ENCODE assay signal across 8 mouse cellular contexts in genomic region chr13:102958273-102959270, GRCm38 (mm10).
DNase-seq lines count a peak whose midpoint lies in the region; ATAC-seq and TF ChIP-seq lines count a peak whose summit lies in the region.

No protein-coding gene starts in this region.

- peak overlapping the region; percentile 67 for H3K4me3 ChIP-seq in layer of hippocampus, adult 2 months
- H3K4me3 ChIP-seq in embryonic facial prominence, embryonic 15.5 days (replicated peaks), result peak overlapping the region; percentile 27
- H3K4me3 ChIP-seq in intestine, postnatal 0 days (ENCODE audit: low read depth, low read length), result peak overlapping the region; percentile 20; the same call in 1 of the 2 replicates
- H3K4me3 ChIP-seq in olfactory bulb, adult 2 months (ENCODE audit: insufficient read depth, low read depth, low read length), result peak overlapping the region; percentile 62

- peaks cover 9% of the 10 kb centered on the region; the same call in 1 of the 2 replicates for H3K4me1 ChIP-seq in embryonic facial prominence, embryonic 15.5 days
- H3K4me1 ChIP-seq in intestine, postnatal 0 days (replicated peaks; ENCODE audit: control insufficient read depth, insufficient read depth, low read length), result no peaks in the 10 kb centered on the region
- peaks cover 2% of the 10 kb centered on the region; the same call in 1 of the 2 replicates for H3K4me1 ChIP-seq in olfactory bulb, adult 2 months (ENCODE audit: control insufficient read depth, insufficient read depth, low read length)

- TF ChIP-seq CTCF in layer of hippocampus, adult 2 months (conservative IDR thresholded peaks at IDR 0.05), result no peak
- no peak for TF ChIP-seq CTCF in intestine, postnatal 0 days (IDR thresholded peaks at IDR 0.05; ENCODE audit: low read depth)
- no peak for TF ChIP-seq CTCF in olfactory bulb, adult 2 months (IDR thresholded peaks at IDR 0.05; ENCODE audit: insufficient read depth, low read depth, low read length)

- no peaks in the 10 kb centered on the region for H3K9me3 ChIP-seq in embryonic facial prominence, embryonic 15.5 days (replicated peaks)
- H3K9me3 ChIP-seq in intestine, postnatal 0 days (ENCODE audit: control insufficient read depth), result no peaks in the 10 kb centered on the region

- no peak for DNase-seq in layer of hippocampus, adult 2 months (ENCODE audit: low spot score in 2 of 2)
- no peak for DNase-seq in layer of hippocampus, adult 18-20 months (ENCODE audit: low spot score in 2 of 2)
- DNase-seq in thymus, postnatal 25 days, result no peak
- DNase-seq in urinary bladder, adult 18-20 months (ENCODE audit: low spot score in 2 of 2), result no peak
- no peak for DNase-seq in yolk sac, embryonic 10.5 days (ENCODE audit: low spot score)

- peak overlapping the region; percentile 49 for H3K4me2 ChIP-seq in embryonic facial prominence, embryonic 15.5 days (replicated peaks)
- H3K4me2 ChIP-seq in intestine, postnatal 0 days (replicated peaks; ENCODE audit: low read depth), result peak overlapping the region; percentile 51

- no peaks in the 10 kb centered on the region for H3K27me3 ChIP-seq in embryonic facial prominence, embryonic 15.5 days
- H3K27me3 ChIP-seq in intestine, postnatal 0 days (replicated peaks; ENCODE audit: control insufficient read depth, insufficient read depth, low read length), result no peaks in the 10 kb centered on the region

- no peak overlapping the region for H3K9ac ChIP-seq in embryonic facial prominence, embryonic 15.5 days
- no peak overlapping the region for H3K9ac ChIP-seq in intestine, postnatal 0 days (ENCODE audit: low read depth, low read length)

- H3K36me3 ChIP-seq in embryonic facial prominence, embryonic 15.5 days, result no peaks in the 10 kb centered on the region
- H3K36me3 ChIP-seq in intestine, postnatal 0 days (ENCODE audit: control insufficient read depth, insufficient read depth), result no peaks in the 10 kb centered on the region

- no peak for TF ChIP-seq POLR2A in olfactory bulb, adult 2 months (IDR thresholded peaks at IDR 0.05; ENCODE audit: insufficient read depth, low read depth, low read length)

- no peak for ATAC-seq in embryonic facial prominence, embryonic 15.5 days (ENCODE audit: insufficient number of reproducible peaks, low FRiP score, low TSS enrichment, low read depth)
- no peak for ATAC-seq in intestine, postnatal 0 days

- WGBS in embryonic facial prominence, embryonic 15.5 days, result 47% methylated on average over 19 of the region's 19 CpGs
- 52% methylated on average over 19 of the region's 19 CpGs for WGBS in intestine, postnatal 0 days
- WGBS in olfactory bulb, adult 2 months, result 51% methylated on average over 19 of the region's 19 CpGs

- H3K27ac ChIP-seq in layer of hippocampus, adult 2 months, result peak overlapping the region; percentile 90
- no peak overlapping the region for H3K27ac ChIP-seq in embryonic facial prominence, embryonic 15.5 days (replicated peaks)
- H3K27ac ChIP-seq in intestine, postnatal 0 days (ENCODE audit: low read depth, low read length), result no peak overlapping the region
- peak overlapping the region; percentile 80; the same call in 1 of the 2 replicates for H3K27ac ChIP-seq in olfactory bulb, adult 2 months (ENCODE audit: insufficient read depth, low read depth, low read length)

Comparison
In these comparisons a context has a peak if more than half of its experiments do, and no peak if none do; other contexts are left out.
1. H3K27ac ChIP-seq: peak in layer of hippocampus, adult 2 months (single experiment) and olfactory bulb, adult 2 months (single experiment); none in embryonic facial prominence, embryonic 15.5 days (single experiment) and intestine, postnatal 0 days (single experiment).
2. Peak in every context shown above with its lines, with median percentiles within 50 percentile points of each other: H3K4me3 ChIP-seq.